ENCODE assay signal across 23 mouse cellular contexts in the genomic region with DNA sequence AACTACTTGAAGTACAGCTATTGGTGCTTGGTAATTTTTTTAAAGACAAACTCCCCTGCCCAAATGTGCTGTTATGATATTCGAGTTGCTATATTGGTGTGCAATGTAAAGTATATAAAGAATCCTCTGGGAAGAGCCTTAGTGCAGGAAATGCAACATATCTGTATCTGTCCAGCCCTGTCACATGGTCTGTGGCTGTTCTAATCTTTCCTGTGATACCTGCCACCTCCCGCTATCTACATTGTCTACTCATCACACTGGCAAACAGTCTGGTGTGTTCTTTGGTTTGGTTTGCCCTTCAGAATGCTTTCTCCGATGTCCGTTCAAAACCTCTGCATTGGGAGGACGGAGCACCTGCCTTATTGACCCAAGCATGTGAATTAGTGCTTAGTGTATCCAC.
DNase-seq lines count a peak whose midpoint lies in the region; ATAC-seq and TF ChIP-seq lines count a peak whose summit lies in the region.
"Had no signal": no experiment of that assay in that cellular context is flagged by ENCODE, and none has a peak within 500 bp of the region (broad histone marks: within the 10 kb centered on the region; RNA-seq: fewer than 3 reads in every experiment).

No protein-coding gene starts in this region.

- H3K27me3 ChIP-seq in liver, embryonic 11.5 days (replicated peaks; ENCODE audit: control insufficient read depth, insufficient read depth, low read length): no peaks in the 10 kb centered on the region
- no peaks in the 10 kb centered on the region for H3K27me3 ChIP-seq in liver, postnatal 0 days (ENCODE audit: insufficient read depth, low read length)
- no peaks in the 10 kb centered on the region for H3K27me3 ChIP-seq in intestine, postnatal 0 days (replicated peaks; ENCODE audit: control insufficient read depth, insufficient read depth, low read length)
- H3K27me3 ChIP-seq in small intestine, adult 2 months (ENCODE audit: control insufficient read depth, insufficient read depth, low read length): no peaks in the 10 kb centered on the region
- no peaks in the 10 kb centered on the region for H3K27me3 ChIP-seq in hindbrain, embryonic 10.5 days (ENCODE audit: insufficient read depth, poor library complexity, severe bottlenecking)
- no peaks in the 10 kb centered on the region for H3K27me3 ChIP-seq in neural tube, embryonic 15.5 days (replicated peaks)
- H3K27me3 ChIP-seq: embryonic facial prominence, embryonic 12.5 days; forebrain, embryonic 15.5 days; hindbrain, embryonic 13.5 days; Patski had no signal

- TF ChIP-seq EP300 in liver, postnatal 0 days (IDR thresholded peaks at IDR 0.05; ENCODE audit: low read depth): no peak

- peak; percentile 79 for ATAC-seq in liver, embryonic 11.5 days (replicated peaks; ENCODE audit: low FRiP score)
- no peak for ATAC-seq in liver, postnatal 0 days
- ATAC-seq in intestine, postnatal 0 days: peak; percentile 73
- no peak for ATAC-seq in neural tube, embryonic 15.5 days (ENCODE audit: low FRiP score)
- ATAC-seq: activated CD4-positive, CD25-positive, alpha-beta regulatory T cell, adult 4 months; CD4-positive, CD25-positive, alpha-beta regulatory T cell, adult 4 months; forebrain, embryonic 15.5 days; Patski had no signal

- no peaks in the 10 kb centered on the region for H3K4me1 ChIP-seq in liver, embryonic 11.5 days (replicated peaks; ENCODE audit: control insufficient read depth, insufficient read depth, low read length)
- no peaks in the 10 kb centered on the region for H3K4me1 ChIP-seq in liver, postnatal 0 days (ENCODE audit: insufficient read depth)
- H3K4me1 ChIP-seq in intestine, postnatal 0 days (replicated peaks; ENCODE audit: control insufficient read depth, insufficient read depth, low read length): peaks cover 5% of the 10 kb centered on the region
- H3K4me1 ChIP-seq in small intestine, adult 2 months (ENCODE audit: control insufficient read depth, insufficient read depth, insufficient read length, low read length): peaks cover 3% of the 10 kb centered on the region; the same call in 1 of the 2 replicates
- no peaks in the 10 kb centered on the region for H3K4me1 ChIP-seq in hindbrain, embryonic 10.5 days (replicated peaks)
- no peaks in the 10 kb centered on the region for H3K4me1 ChIP-seq in neural tube, embryonic 15.5 days
- H3K4me1 ChIP-seq: embryonic facial prominence, embryonic 12.5 days; heart, embryonic 10.5 days had no signal

- no peak for TF ChIP-seq POLR2A in small intestine, adult 2 months (IDR thresholded peaks at IDR 0.05; ENCODE audit: low read depth, low read length)

- H3K9ac ChIP-seq in liver, embryonic 11.5 days (ENCODE audit: low read depth, low read length): no peak overlapping the region
- no peak overlapping the region for H3K9ac ChIP-seq in liver, postnatal 0 days (replicated peaks)
- no peak overlapping the region for H3K9ac ChIP-seq in intestine, postnatal 0 days (ENCODE audit: low read depth, low read length)
- H3K9ac ChIP-seq in neural tube, embryonic 15.5 days (replicated peaks): no peak overlapping the region
- H3K9ac ChIP-seq: embryonic facial prominence, embryonic 12.5 days; forebrain, embryonic 15.5 days; hindbrain, embryonic 13.5 days had no signal

- no peak overlapping the region for H3K27ac ChIP-seq in liver, embryonic 11.5 days (ENCODE audit: low read depth, low read length)
- no peak overlapping the region for H3K27ac ChIP-seq in liver, postnatal 0 days (ENCODE audit: low read depth)
- H3K27ac ChIP-seq in intestine, postnatal 0 days (ENCODE audit: low read depth, low read length): peak overlapping the region; percentile 35; the same call in 1 of the 2 replicates
- H3K27ac ChIP-seq in small intestine, adult 2 months (ENCODE audit: insufficient read depth, low read depth, low read length): peak overlapping the region; percentile 91
- H3K27ac ChIP-seq in hindbrain, embryonic 10.5 days: no peak overlapping the region
- no peak overlapping the region for H3K27ac ChIP-seq in neural tube, embryonic 15.5 days (replicated peaks)
- H3K27ac ChIP-seq: embryonic facial prominence, embryonic 12.5 days; forebrain, embryonic 15.5 days; heart, embryonic 10.5 days; hindbrain, embryonic 13.5 days had no signal

- no peak overlapping the region for H3K4me3 ChIP-seq in liver, embryonic 11.5 days (ENCODE audit: low read depth, low read length)
- H3K4me3 ChIP-seq in liver, postnatal 0 days (ENCODE audit: low read depth, low read length): no peak overlapping the region
- H3K4me3 ChIP-seq in intestine, postnatal 0 days (ENCODE audit: low read depth, low read length): no peak overlapping the region
- no peak overlapping the region for H3K4me3 ChIP-seq in small intestine, adult 2 months (ENCODE audit: low read depth, low read length)
- no peak overlapping the region for H3K4me3 ChIP-seq in hindbrain, embryonic 10.5 days
- H3K4me3 ChIP-seq in neural tube, embryonic 15.5 days (replicated peaks): no peak overlapping the region
- H3K4me3 ChIP-seq: embryonic facial prominence, embryonic 12.5 days; forebrain, embryonic 15.5 days; heart, embryonic 10.5 days; hindbrain, embryonic 13.5 days had no signal

- no peak overlapping the region for H3K4me2 ChIP-seq in liver, embryonic 11.5 days
- no peak overlapping the region for H3K4me2 ChIP-seq in liver, postnatal 0 days (ENCODE audit: low read depth, low read length)
- H3K4me2 ChIP-seq in intestine, postnatal 0 days (replicated peaks; ENCODE audit: low read depth): no peak overlapping the region
- no peak overlapping the region for H3K4me2 ChIP-seq in neural tube, embryonic 15.5 days
- H3K4me2 ChIP-seq: embryonic facial prominence, embryonic 12.5 days; forebrain, embryonic 15.5 days; hindbrain, embryonic 13.5 days had no signal

- no peaks in the 10 kb centered on the region for H3K9me3 ChIP-seq in liver, embryonic 11.5 days (ENCODE audit: control insufficient read depth, low read length)
- H3K9me3 ChIP-seq in liver, postnatal 0 days (ENCODE audit: low read length): no peaks in the 10 kb centered on the region
- no peaks in the 10 kb centered on the region for H3K9me3 ChIP-seq in intestine, postnatal 0 days (ENCODE audit: control insufficient read depth)
- H3K9me3 ChIP-seq in hindbrain, embryonic 10.5 days: no peaks in the 10 kb centered on the region
- no peaks in the 10 kb centered on the region for H3K9me3 ChIP-seq in neural tube, embryonic 15.5 days (replicated peaks)
- H3K9me3 ChIP-seq: embryonic facial prominence, embryonic 12.5 days; forebrain, embryonic 15.5 days; heart, embryonic 10.5 days; hindbrain, embryonic 13.5 days had no signal

- no peak for DNase-seq in liver, embryonic 11.5 days (ENCODE audit: low spot score)
- no peak for DNase-seq in liver, postnatal 0 days
- DNase-seq in c-Kit-positive CD71-positive TER-119-negative erythroid progenitor cells, embryonic 14.5 days (ENCODE audit: low read depth): peak; percentile 6
- no peak for DNase-seq in hindbrain, embryonic 10.5 days (ENCODE audit: low spot score)
- no peak for DNase-seq in adrenal gland, postnatal 14 days
- DNase-seq: adrenal gland, postnatal 36 days; B cell, adult 2 months; cerebellum, adult 11-12 months; cerebellum, adult 9-10 months; cerebellum, postnatal 25 days; gastrocnemius, postnatal 36 days; heart, postnatal 10 days; heart, postnatal 4 days had no signal

- 69% methylated on average over 5 of the region's 5 CpGs for WGBS in liver, embryonic 11.5 days
- 63% methylated on average over 5 of the region's 5 CpGs for WGBS in liver, postnatal 0 days (ENCODE audit: insufficient replicate concordance)
- 68% methylated on average over 5 of the region's 5 CpGs for WGBS in intestine, postnatal 0 days
- 54% methylated on average over 5 of the region's 5 CpGs for WGBS in small intestine, adult 2 months
- 94% methylated on average over 5 of the region's 5 CpGs for WGBS in hindbrain, embryonic 10.5 days
- 91% methylated on average over 5 of the region's 5 CpGs for WGBS in neural tube, embryonic 15.5 days

- no peaks in the 10 kb centered on the region for H3K36me3 ChIP-seq in liver, embryonic 11.5 days (ENCODE audit: control insufficient read depth, insufficient read depth, low read length)
- H3K36me3 ChIP-seq in liver, postnatal 0 days (replicated peaks; ENCODE audit: insufficient read depth, low read length): no peaks in the 10 kb centered on the region
- no peaks in the 10 kb centered on the region for H3K36me3 ChIP-seq in intestine, postnatal 0 days (ENCODE audit: control insufficient read depth, insufficient read depth)
- H3K36me3 ChIP-seq in small intestine, adult 2 months (ENCODE audit: control insufficient read depth, insufficient read depth, low read length): no peaks in the 10 kb centered on the region
- H3K36me3 ChIP-seq in hindbrain, embryonic 10.5 days: no peaks in the 10 kb centered on the region
- no peaks in the 10 kb centered on the region for H3K36me3 ChIP-seq in neural tube, embryonic 15.5 days
- H3K36me3 ChIP-seq: embryonic facial prominence, embryonic 12.5 days; forebrain, embryonic 15.5 days; heart, embryonic 10.5 days; hindbrain, embryonic 13.5 days had no signal

- TF ChIP-seq CTCF in liver, postnatal 0 days (IDR thresholded peaks at IDR 0.05; ENCODE audit: low read depth): no peak
- no peak for TF ChIP-seq CTCF in intestine, postnatal 0 days (IDR thresholded peaks at IDR 0.05; ENCODE audit: low read depth)
- no peak for TF ChIP-seq CTCF in small intestine, adult 2 months (IDR thresholded peaks at IDR 0.05; ENCODE audit: extremely low read depth, insufficient read length, insufficient replicate concordance, low read depth, low read length)

Comparison
In these comparisons a context has a peak if more than half of its experiments do, and no peak if none do; other contexts are left out.
1. ATAC-seq: peak in liver, embryonic 11.5 days (single experiment) and intestine, postnatal 0 days (single experiment); none in liver, postnatal 0 days (single experiment) and neural tube, embryonic 15.5 days (single experiment).
2. H3K27ac ChIP-seq: peak in intestine, postnatal 0 days (single experiment) and small intestine, adult 2 months (single experiment); none in liver, embryonic 11.5 days (single experiment), liver, postnatal 0 days (single experiment), hindbrain, embryonic 10.5 days (single experiment) and neural tube, embryonic 15.5 days (single experiment).